Mouse (Mus musculus): Measurements from ENCODE around the gene Pex19. TPM values are rescaled to one million over a fixed set of nuclear protein-coding genes. Genes with fewer than 3 reads are reported as not detected.

Pex19 gene
- 160 and 162 TPM in 2 replicates for polyA plus RNA-seq (2015; fragmentation: Nextera tagmentation; extraction: Ambion mirVana)

DNA sequence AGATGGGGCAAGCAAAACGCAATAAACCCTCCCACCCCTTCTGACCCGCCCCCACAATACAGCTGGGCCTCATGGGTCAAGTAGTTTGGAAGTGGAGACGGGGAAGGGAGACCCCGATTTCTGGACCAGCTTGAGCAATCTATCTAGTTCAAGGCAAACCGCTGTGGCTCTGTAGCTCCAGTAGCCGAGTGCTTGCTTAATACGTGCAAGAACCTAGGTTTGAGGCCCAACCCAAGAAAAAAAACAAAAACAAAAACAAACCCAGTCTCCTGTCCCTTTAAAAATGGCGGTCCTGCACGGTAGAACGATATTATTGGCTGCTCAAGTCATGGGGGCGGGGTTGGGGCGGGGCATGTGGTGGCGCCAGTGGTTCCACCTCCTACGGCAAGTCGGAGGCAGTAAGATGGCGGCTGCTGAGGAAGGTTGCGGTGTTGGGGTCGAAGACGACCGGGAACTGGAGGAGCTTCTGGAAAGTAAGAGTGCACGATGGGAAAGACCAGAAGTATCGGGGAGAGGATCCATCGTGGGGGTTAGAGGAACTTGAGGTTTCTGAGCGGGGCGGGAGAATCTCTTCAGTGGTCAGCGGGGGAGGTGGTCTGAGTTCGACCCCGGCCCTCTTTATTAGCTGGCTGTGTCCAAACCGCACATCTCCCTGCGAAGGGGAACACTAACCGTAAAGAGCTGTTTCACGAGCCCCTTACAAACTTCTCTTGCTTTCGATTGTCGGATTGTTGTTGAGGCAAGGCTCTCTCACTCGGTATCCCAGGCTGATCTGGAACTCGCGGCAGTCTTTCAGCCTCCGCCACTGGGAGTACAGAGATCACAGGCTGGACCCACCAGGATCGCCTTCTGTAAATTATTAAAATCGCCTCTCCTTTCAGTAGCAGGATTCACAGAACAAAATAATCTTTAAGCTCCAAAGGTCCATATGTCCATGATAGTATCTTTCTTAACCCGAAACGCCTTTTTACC, at the start of gene Pex19:
Gene Pex19, plus strand, starts transcription at position 380 of the 972 bp plus-strand sequence.
- Histone ChIP-seq H3K4me1 (ENCODE audit: control insufficient read depth, insufficient read depth, low read length) (peaks cover 12% of the 10 kb centered on the region), H3K27ac (ENCODE audit: low read length) (0 out of 2 replicates have a peak within 1 kb of the TSS, but pooled peaks have one; percentile 50), H3K4me3 (ENCODE audit: low read depth, low read length) (peak within 1 kb of the TSS; percentile 67), H3K9ac (ENCODE audit: low read depth, low read length) (peak within 1 kb of the TSS; percentile 78), H3K4me2 (ENCODE audit: low read length) (peak within 1 kb of the TSS; percentile 79), H3K9me3 (replicated peaks; ENCODE audit: control insufficient read depth, low read length, poor library complexity, severe bottlenecking) (no peaks in the 10 kb centered on the region), H3K36me3 (ENCODE audit: control insufficient read depth, insufficient read depth, low read length) (peaks cover 19% of the 10 kb centered on the region), H3K27me3 (ENCODE audit: control insufficient read depth, insufficient read depth, low read depth, low read length) (no peaks in the 10 kb centered on the region)
- ATAC-seq, result peak; percentile 97
- WGBS, result under 1% methylated on average over 42 of the region's 42 CpGs

DNA sequence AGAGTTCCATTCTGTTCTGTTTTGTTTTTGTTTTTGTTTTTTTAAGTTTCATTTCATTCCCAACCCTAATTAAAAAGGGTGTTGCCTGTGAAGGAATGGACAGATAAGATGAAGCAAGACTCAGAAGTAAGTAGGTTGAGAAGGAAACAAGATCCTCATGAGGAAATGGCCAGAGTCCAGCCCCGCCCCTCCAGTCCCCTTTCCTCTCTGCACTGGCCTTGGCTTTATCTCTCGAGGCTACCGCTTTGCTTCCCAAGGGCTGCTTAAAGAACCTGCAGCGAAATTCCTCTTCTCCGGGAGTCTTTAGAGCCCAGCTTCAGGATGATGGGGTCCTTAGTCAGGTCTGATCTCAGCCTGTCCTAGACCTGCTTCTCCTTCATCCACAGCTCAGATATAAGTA, 48.6 kb upstream of the Pex19 start:
- Histone ChIP-seq H3K27ac (ENCODE audit: low read length) (no peak overlapping the region), H3K4me3 (ENCODE audit: low read depth, low read length) (no peak overlapping the region), H3K9me3 (replicated peaks; ENCODE audit: control insufficient read depth, low read length, poor library complexity, severe bottlenecking) (no peaks in the 10 kb centered on the region), H3K4me1 (ENCODE audit: control insufficient read depth, insufficient read depth, low read length) (peaks cover 4% of the 10 kb centered on the region), H3K36me3 (ENCODE audit: control insufficient read depth, insufficient read depth, low read length) (peaks cover 28% of the 10 kb centered on the region), H3K27me3 (ENCODE audit: control insufficient read depth, insufficient read depth, low read depth, low read length) (no peaks in the 10 kb centered on the region), H3K9ac (ENCODE audit: low read depth, low read length) (no peak overlapping the region), H3K4me2 (ENCODE audit: low read length) (no peak overlapping the region)
- ATAC-seq, result no peak
- 81% methylated on average over 5 of the region's 5 CpGs for WGBS

DNA sequence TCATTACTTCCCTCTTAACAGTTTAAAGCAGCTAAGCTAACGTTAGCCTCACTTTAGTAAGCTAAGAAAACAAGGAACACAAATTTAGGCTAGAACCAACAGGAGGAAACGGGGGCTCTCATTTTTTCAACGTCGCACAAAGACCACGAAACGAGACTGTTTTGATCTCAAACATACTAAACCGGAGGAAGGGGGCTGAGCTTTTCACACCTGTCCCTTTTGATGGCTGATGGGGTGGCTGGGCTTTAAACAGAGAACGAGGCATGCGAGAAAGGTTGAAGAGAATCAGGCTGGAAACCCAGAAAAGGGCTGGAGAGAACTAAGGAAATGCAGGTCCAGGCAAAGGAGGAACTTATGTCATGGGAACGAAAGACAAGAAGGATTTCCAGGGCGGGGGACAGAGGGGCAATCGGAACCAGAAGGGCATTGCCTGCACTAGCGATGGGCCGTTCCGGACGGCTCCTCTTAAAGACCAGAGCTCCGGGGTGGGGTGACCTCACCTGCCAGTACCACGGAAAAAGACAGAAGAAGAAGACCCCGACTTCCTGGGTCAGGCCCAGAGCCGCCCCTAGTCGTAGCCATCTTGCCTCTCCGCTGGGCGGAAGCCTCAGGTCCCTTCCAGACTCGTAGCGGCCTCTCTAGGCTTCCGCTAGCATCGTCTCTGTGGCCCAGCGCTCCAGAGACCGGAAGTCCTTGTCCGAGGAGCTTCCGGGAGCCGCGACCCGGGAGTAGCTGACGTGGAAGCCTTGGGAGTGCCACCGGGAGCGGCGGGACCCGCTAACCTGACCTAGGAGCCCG, 44.3 kb upstream of the Pex19 start, which contains the start of the genes Copa and Ncstn:
Gene Copa, plus strand, starts transcription at position 429 of the 798 bp plus-strand sequence.
Gene Ncstn, minus strand, starts transcription at position 695 of the 798 bp plus-strand sequence.
- peak within 1 kb of the TSS; percentile 86 for H3K27ac ChIP-seq (ENCODE audit: low read length)
- H3K27me3 ChIP-seq (ENCODE audit: control insufficient read depth, insufficient read depth, low read depth, low read length), result no peaks in the 10 kb centered on the region
- WGBS, result under 1% methylated on average over 40 of the region's 40 CpGs
- peaks cover 17% of the 10 kb centered on the region for H3K4me1 ChIP-seq (ENCODE audit: control insufficient read depth, insufficient read depth, low read length)
- H3K9ac ChIP-seq (ENCODE audit: low read depth, low read length), result peak within 1 kb of the TSS; percentile 88
- peak; percentile 99 for ATAC-seq
- H3K4me3 ChIP-seq (ENCODE audit: low read depth, low read length), result peak within 1 kb of the TSS; percentile 77
- H3K9me3 ChIP-seq (replicated peaks; ENCODE audit: control insufficient read depth, low read length, poor library complexity, severe bottlenecking), result no peaks in the 10 kb centered on the region
- H3K36me3 ChIP-seq (ENCODE audit: control insufficient read depth, insufficient read depth, low read length), result peaks cover 11% of the 10 kb centered on the region; the same call in 1 of the 2 replicates
- peak within 1 kb of the TSS; percentile 84 for H3K4me2 ChIP-seq (ENCODE audit: low read length)

DNA sequence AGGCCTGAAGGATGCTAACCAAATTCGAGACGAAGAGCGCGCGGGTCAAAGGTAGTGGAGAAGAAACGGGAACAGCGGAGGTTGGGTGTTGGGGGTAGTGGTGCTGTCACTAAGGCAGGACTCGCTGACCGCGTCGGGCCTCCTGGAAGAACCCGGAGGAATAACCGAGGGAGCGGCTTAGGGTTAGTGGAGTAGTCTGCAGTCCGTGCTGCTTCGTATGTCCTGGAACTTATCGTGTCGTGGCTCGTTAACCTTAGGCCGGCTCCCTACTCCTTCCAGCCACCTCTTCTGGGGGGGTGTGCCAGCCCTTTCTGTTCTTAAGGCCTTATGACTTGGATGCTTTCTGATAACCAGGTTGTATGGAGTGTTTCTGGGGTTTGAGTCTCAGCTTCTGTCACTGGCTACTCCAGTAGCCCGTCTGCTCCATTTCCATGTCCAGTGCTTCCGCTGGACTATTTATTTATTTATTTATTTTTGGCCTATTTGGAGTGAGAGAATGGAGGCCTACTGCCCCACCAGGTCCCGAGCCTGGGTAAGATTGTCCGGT, 43.6 kb upstream of the Pex19 start:
- Histone ChIP-seq H3K9me3 (replicated peaks; ENCODE audit: control insufficient read depth, low read length, poor library complexity, severe bottlenecking) (no peaks in the 10 kb centered on the region), H3K9ac (ENCODE audit: low read depth, low read length) (peak overlapping the region; percentile 88), H3K4me1 (ENCODE audit: control insufficient read depth, insufficient read depth, low read length) (peaks cover 17% of the 10 kb centered on the region), H3K4me3 (ENCODE audit: low read depth, low read length) (peak overlapping the region; percentile 77), H3K36me3 (ENCODE audit: control insufficient read depth, insufficient read depth, low read length) (peaks cover 9% of the 10 kb centered on the region; the same call in 1 of the 2 replicates), H3K4me2 (ENCODE audit: low read length) (peak overlapping the region; percentile 84), H3K27me3 (ENCODE audit: control insufficient read depth, insufficient read depth, low read depth, low read length) (no peaks in the 10 kb centered on the region), H3K27ac (ENCODE audit: low read length) (peak overlapping the region; percentile 86)
- 2% methylated on average over 24 of the region's 24 CpGs for WGBS
- ATAC-seq, result peak; percentile 77

DNA sequence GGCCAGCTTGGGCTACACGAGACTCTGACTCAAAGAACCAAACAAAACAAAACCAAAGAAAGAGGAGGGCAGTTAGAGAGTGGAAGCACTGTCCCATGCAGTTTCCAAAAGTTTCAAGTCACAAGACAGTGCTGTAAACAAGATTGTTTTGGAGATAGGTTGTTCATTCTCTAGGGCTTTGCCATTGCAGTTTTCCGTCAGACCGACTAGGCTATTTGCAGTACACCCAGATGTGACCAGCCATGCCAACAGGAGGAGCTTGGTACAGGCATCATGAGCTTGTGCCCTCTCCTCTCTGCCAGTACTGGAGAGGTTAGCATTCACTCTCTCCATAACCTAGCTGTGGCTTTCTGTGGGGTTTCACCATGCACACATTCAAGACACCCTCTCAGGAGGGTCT, 33.0 kb upstream of the Pex19 start:
- no peak for ATAC-seq

DNA sequence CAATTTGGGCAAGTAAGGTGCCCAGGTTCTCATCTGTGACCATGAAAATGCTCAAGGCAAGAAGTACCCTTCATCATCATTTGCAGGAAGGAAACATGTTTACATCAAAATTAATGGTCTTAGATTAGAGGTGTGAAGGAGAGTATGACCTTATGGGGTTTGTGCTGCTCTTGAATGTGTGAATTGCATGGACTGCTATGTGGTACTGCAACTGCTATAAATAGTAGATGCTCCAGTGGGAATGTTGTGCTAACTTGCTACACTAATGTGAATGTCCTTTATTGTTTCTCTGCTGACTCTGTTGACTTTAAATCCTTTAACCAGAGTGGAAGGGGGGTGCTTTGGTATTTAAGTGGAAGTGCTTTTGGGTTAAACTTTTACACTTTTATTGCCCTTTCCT, 32.3 kb upstream of the Pex19 start:
- Histone ChIP-seq H3K4me1 (ENCODE audit: control insufficient read depth, insufficient read depth, low read length) (no peaks in the 10 kb centered on the region), H3K9me3 (replicated peaks; ENCODE audit: control insufficient read depth, low read length, poor library complexity, severe bottlenecking) (no peaks in the 10 kb centered on the region), H3K27ac (ENCODE audit: low read length) (no peak overlapping the region), H3K4me2 (ENCODE audit: low read length) (no peak overlapping the region), H3K4me3 (ENCODE audit: low read depth, low read length) (no peak overlapping the region), H3K9ac (ENCODE audit: low read depth, low read length) (no peak overlapping the region), H3K36me3 (ENCODE audit: control insufficient read depth, insufficient read depth, low read length) (peaks cover 38% of the 10 kb centered on the region), H3K27me3 (ENCODE audit: control insufficient read depth, insufficient read depth, low read depth, low read length) (no peaks in the 10 kb centered on the region)
- ATAC-seq, result no peak

More for the DNA sequence above, 33.0 kb upstream of the Pex19 start:
- Histone ChIP-seq H3K9ac (ENCODE audit: low read depth, low read length) (no peak overlapping the region), H3K27ac (ENCODE audit: low read length) (no peak overlapping the region), H3K4me2 (ENCODE audit: low read length) (no peak overlapping the region), H3K4me3 (ENCODE audit: low read depth, low read length) (no peak overlapping the region), H3K27me3 (ENCODE audit: control insufficient read depth, insufficient read depth, low read depth, low read length) (no peaks in the 10 kb centered on the region), H3K4me1 (ENCODE audit: control insufficient read depth, insufficient read depth, low read length) (no peaks in the 10 kb centered on the region), H3K9me3 (replicated peaks; ENCODE audit: control insufficient read depth, low read length, poor library complexity, severe bottlenecking) (no peaks in the 10 kb centered on the region), H3K36me3 (ENCODE audit: control insufficient read depth, insufficient read depth, low read length) (peaks cover 43% of the 10 kb centered on the region)
- WGBS, result 51% methylated on average over 3 of the region's 3 CpGs

DNA sequence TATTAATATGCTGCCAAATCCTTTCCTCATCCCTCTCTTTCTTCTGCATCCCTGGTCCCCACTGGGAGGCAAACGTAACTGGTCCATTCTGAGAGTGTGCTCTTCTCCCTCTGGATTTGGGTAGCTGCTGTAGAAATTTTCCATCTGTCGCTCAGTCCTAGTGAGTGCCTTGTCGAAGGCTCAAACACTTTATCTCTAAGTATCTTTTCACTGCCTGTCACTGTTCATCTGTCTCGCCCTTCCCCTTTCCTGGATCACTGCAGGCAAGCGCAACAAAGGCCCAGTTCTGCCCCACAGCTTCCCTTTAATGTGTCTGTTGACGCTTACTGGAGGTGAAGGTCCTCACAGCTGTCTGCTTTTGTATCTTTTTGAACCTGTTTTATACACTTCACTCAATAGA, 31.4 kb upstream of the Pex19 start:
- ATAC-seq, result peak; percentile 45; the same call in 1 of the 2 replicates
- no peaks in the 10 kb centered on the region for H3K4me1 ChIP-seq (ENCODE audit: control insufficient read depth, insufficient read depth, low read length)
- H3K9me3 ChIP-seq (replicated peaks; ENCODE audit: control insufficient read depth, low read length, poor library complexity, severe bottlenecking), result no peaks in the 10 kb centered on the region
- H3K27me3 ChIP-seq (ENCODE audit: control insufficient read depth, insufficient read depth, low read depth, low read length), result no peaks in the 10 kb centered on the region
- 29% methylated on average over 6 of the region's 6 CpGs for WGBS
- H3K4me3 ChIP-seq (ENCODE audit: low read depth, low read length), result no peak overlapping the region
- H3K4me2 ChIP-seq (ENCODE audit: low read length), result no peak overlapping the region
- no peak overlapping the region for H3K9ac ChIP-seq (ENCODE audit: low read depth, low read length)
- H3K27ac ChIP-seq (ENCODE audit: low read length), result no peak overlapping the region
- peaks cover 42% of the 10 kb centered on the region for H3K36me3 ChIP-seq (ENCODE audit: control insufficient read depth, insufficient read depth, low read length)

DNA sequence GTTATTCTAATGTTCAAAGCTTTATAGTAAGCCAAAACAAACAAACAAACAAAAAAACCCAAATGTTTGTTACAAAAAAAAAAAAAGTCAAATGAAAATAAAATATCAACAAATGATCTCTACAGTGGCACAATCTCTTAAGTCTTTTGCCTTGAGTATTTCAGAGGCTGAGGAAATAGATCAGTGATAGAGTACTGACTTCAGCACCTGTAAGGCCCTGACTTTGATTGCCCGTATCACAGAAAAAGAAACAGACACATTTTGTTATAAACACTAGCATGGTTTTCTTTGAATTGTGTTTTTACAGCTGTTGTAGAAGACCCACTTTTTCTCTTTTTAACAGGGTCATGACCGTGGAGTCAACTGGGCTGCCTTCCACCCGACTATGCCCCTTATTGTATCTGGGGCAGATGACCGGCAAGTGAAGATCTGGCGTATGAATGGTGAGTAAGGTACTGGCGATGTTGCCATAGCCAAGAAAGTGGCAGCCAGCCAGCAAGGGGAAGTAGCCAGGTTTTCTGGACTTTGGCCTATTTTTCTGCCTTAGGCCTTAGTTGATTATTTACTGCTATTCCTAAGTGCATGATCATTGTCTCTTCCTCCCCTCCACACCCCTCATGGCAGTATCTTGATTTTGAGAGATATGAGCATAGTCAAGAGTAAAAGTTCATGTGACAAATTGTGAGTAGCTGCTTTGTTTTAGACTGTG, 27.1 kb upstream of the Pex19 start:
- Histone ChIP-seq H3K27ac (ENCODE audit: low read length) (no peak overlapping the region), H3K4me2 (ENCODE audit: low read length) (no peak overlapping the region), H3K4me1 (ENCODE audit: control insufficient read depth, insufficient read depth, low read length) (no peaks in the 10 kb centered on the region), H3K4me3 (ENCODE audit: low read depth, low read length) (no peak overlapping the region), H3K9ac (ENCODE audit: low read depth, low read length) (no peak overlapping the region), H3K36me3 (ENCODE audit: control insufficient read depth, insufficient read depth, low read length) (peaks cover 36% of the 10 kb centered on the region), H3K27me3 (ENCODE audit: control insufficient read depth, insufficient read depth, low read depth, low read length) (no peaks in the 10 kb centered on the region), H3K9me3 (replicated peaks; ENCODE audit: control insufficient read depth, low read length, poor library complexity, severe bottlenecking) (no peaks in the 10 kb centered on the region)
- ATAC-seq, result no peak
- WGBS, result 88% methylated on average over 6 of the region's 6 CpGs
